Mouse (Mus musculus) kidney, embryonic 15.5 days (tissue): Measurements from ENCODE around the gene Kif2c. TPM values are rescaled to one million over a fixed set of nuclear protein-coding genes. Genes with fewer than 3 reads are reported as not detected.

Source experiments
- ATAC-seq: fragments of 200-750 bp; cut with Nextera tagmentation; replicated peaks from 2 replicates; pipeline ENCODE4 v1.8.0; 2017; ENCODE audit warnings: moderate TSS enrichment; ENCODE audit not compliant: low FRiP score
- H3K27ac ChIP-seq: fragments of 300-500 bp; sonication (generic); 2 replicates; pipeline ENCODE4 v1.5.1; 2015; ENCODE audit warnings: mild to moderate bottlenecking, inconsistent platforms
- H3K27me3 ChIP-seq: fragments of 300-500 bp; sonication (generic); 2 replicates; pipeline ENCODE4 v1.6.1; 2015; ENCODE audit warnings: inconsistent platforms
- H3K36me3 ChIP-seq: fragments of 300-500 bp; sonication (generic); 2 replicates; pipeline ENCODE4 v1.6.1; 2015; ENCODE audit warnings: inconsistent platforms
- H3K4me1 ChIP-seq: fragments of 300-500 bp; sonication (generic); 2 replicates; pipeline ENCODE4 v1.6.1; 2015; ENCODE audit warnings: inconsistent platforms
- H3K4me2 ChIP-seq: fragments of 300-500 bp; sonication (generic); 2 replicates; pipeline ENCODE4 v1.6.1; 2015; ENCODE audit warnings: moderate library complexity, mild to moderate bottlenecking, inconsistent platforms
- H3K4me3 ChIP-seq: fragments of 300-500 bp; sonication (generic); replicated peaks from 2 replicates; pipeline ENCODE4 v1.5.1; 2015; ENCODE audit warnings: mild to moderate bottlenecking, inconsistent platforms
- H3K9ac ChIP-seq: fragments of 300-500 bp; sonication (generic); 2 replicates; pipeline ENCODE4 v1.6.1; 2015; ENCODE audit warnings: mild to moderate bottlenecking, inconsistent platforms
- H3K9me3 ChIP-seq: fragments of 300-500 bp; sonication (generic); replicated peaks from 2 replicates; pipeline ENCODE4 v1.6.1; 2016; ENCODE audit warnings: inconsistent platforms
- WGBS: fragments of 180-500 bp; shearing (Covaris S2); methylation state at CpG from one replicate; pipeline ENCODE4 v1.1.7; 2015; ENCODE audit warnings: mixed read lengths; 5-methylcytosine and 5-hydroxymethylcytosine counted together
- polyA plus RNA-seq: library from polyadenylated mRNA; unstranded; fragments of >200 nt; fragmentation: Nextera tagmentation; extraction: Ambion mirVana; gene quantifications from 2 replicates; pipeline ENCODE4 v1.2.1, GENCODE M21; 2015

Gene Kif2c
- polyA plus RNA-seq, 1 experiment from 2014 or later = 76.0 TPM

- Histone ChIP-seq H3K4me1 (peaks cover 33% of the 10 kb centered on the region), H3K27ac (no peak overlapping the region), H3K9me3 (no peaks in the 10 kb centered on the region), H3K27me3 (no peaks in the 10 kb centered on the region), H3K9ac (no peak overlapping the region), H3K36me3 (peaks cover 9% of the 10 kb centered on the region; the same call in 1 of the 2 replicates), H3K4me3 (no peak overlapping the region), H3K4me2 (no peak overlapping the region)
- WGBS = 78% methylated on average over 8 of the region's 9 CpGs
- no peak for ATAC-seq
Observed at GRCm38 (mm10) chr4:117123546-117124217, 58.8 kb downstream of the Kif2c start.

GRCm38 (mm10) chr4:117122209-117122608 is 60.2 kb downstream of the Kif2c start:
- ATAC-seq = no peak
- H3K4me1 ChIP-seq = peaks cover 33% of the 10 kb centered on the region
- 85% methylated on average over 4 of the region's 4 CpGs for WGBS
- no peak overlapping the region for H3K4me2 ChIP-seq
- H3K27me3 ChIP-seq = no peaks in the 10 kb centered on the region
- no peaks in the 10 kb centered on the region for H3K36me3 ChIP-seq
- H3K27ac ChIP-seq = no peak overlapping the region
- no peak overlapping the region for H3K4me3 ChIP-seq
- H3K9me3 ChIP-seq = no peaks in the 10 kb centered on the region
- H3K9ac ChIP-seq = no peak overlapping the region

DNA sequence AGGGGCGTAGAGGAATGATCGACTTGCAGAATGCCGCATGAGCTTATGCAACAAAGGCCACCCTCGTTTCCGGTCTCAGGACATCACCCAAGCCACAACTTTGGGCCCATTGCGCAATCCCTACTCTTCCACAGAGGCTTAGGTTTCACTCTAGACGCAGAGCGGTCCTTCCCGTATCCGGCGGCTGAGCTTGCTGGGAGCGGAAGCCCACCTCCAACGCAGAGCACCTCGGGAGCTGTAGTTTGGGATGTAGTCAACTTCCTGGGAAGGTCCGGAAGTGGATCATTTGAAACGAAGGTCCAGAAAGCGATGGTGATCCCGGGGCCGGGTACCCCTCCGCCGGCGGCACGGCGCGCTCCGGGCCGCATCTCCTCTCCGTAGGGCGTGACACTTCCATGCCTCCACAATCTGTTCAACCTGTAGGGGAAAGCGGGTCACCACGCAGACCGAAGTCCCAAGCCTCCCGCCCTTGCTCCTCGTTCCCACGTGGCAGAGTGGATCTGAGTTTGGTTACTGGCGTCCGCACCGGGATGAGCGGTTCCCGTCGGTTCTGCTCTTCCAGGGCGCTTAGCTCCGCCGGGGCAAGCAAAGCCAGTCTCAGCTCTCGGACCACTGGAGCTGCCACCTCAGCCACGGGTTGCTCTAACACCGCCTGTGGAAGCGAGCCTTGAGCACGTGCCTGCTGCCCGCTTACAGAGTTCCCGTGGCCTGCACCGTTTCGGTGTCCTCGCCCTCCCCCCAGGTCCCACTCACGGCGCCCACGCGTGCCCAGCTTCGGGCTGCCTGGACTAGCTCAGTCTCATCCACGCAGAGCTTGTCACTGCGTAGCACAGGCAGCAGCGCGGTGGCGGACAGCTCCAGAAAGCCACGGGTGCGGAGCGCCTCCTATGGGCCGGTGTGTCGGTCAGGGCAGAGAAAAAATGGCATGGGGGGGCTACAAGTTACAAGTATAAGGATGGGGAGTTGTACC is 61.7 kb downstream of the Kif2c start:
- Histone ChIP-seq H3K4me1 (peaks cover 23% of the 10 kb centered on the region), H3K36me3 (no peaks in the 10 kb centered on the region), H3K9me3 (no peaks in the 10 kb centered on the region), H3K27me3 (no peaks in the 10 kb centered on the region), H3K27ac (peak overlapping the region; percentile 90), H3K9ac (peak overlapping the region; percentile 63), H3K4me3 (peak overlapping the region; percentile 73), H3K4me2 (peak overlapping the region; percentile 93)
- ATAC-seq = peak; percentile 95
- under 1% methylated on average over 69 of the region's 69 CpGs for WGBS

DNA sequence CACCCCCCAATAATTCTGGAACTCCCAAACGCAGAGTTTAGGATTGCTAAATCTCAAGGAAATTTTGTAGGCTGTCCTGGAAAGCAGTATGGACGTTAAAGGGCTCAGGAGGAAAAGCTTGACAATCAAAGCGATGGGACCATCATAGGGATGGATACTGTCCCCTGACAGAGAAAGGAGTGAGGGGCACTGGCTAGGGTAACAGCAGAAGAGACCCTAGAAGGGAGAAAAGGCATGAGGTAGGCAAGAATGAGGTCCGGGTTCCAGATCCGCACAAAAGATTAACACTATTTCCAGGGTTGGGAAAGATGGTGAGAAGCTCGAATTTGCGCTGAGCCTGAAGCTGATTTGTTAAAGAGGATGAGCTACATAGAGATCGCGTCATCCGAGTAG is 62.4 kb downstream of the Kif2c start:
- Histone ChIP-seq H3K4me2 (peak overlapping the region; percentile 93), H3K27ac (peak overlapping the region; percentile 90), H3K9me3 (no peaks in the 10 kb centered on the region), H3K36me3 (0 out of 2 replicates have a peak, but pooled peaks cover 4% of the 10 kb centered on the region), H3K4me3 (peak overlapping the region; percentile 73), H3K4me1 (peaks cover 16% of the 10 kb centered on the region), H3K9ac (peak overlapping the region; percentile 63), H3K27me3 (no peaks in the 10 kb centered on the region)
- ATAC-seq = peak; percentile 1; the same call in 1 of the 2 replicates
- WGBS = 8% methylated on average over 10 of the region's 10 CpGs

GRCm38 (mm10) chr4:117119636-117120035 is 62.8 kb downstream of the Kif2c start:
- Histone ChIP-seq H3K9me3 (no peaks in the 10 kb centered on the region), H3K36me3 (peaks cover 6% of the 10 kb centered on the region; the same call in 1 of the 2 replicates), H3K4me2 (peak overlapping the region; percentile 93), H3K4me3 (peak overlapping the region; percentile 73), H3K27ac (peak overlapping the region; percentile 90), H3K4me1 (peaks cover 12% of the 10 kb centered on the region), H3K9ac (peak overlapping the region; percentile 63), H3K27me3 (no peaks in the 10 kb centered on the region)
- no peak for ATAC-seq
- 80% methylated on average over 5 of the region's 5 CpGs for WGBS

GRCm38 (mm10) chr4:117117931-117118330 is 64.5 kb downstream of the Kif2c start:
- Histone ChIP-seq H3K36me3 (peaks cover 23% of the 10 kb centered on the region), H3K9ac (no peak overlapping the region), H3K4me2 (no peak overlapping the region), H3K27me3 (no peaks in the 10 kb centered on the region), H3K4me3 (no peak overlapping the region), H3K9me3 (no peaks in the 10 kb centered on the region), H3K4me1 (peaks cover 7% of the 10 kb centered on the region; the same call in 1 of the 2 replicates), H3K27ac (no peak overlapping the region)
- 92% methylated on average over 7 of the region's 7 CpGs for WGBS
- no peak for ATAC-seq

GRCm38 (mm10) chr4:117115592-117115991 is 66.8 kb downstream of the Kif2c start:
- H3K9me3 ChIP-seq = no peaks in the 10 kb centered on the region
- H3K36me3 ChIP-seq = peaks cover 43% of the 10 kb centered on the region
- no peak overlapping the region for H3K9ac ChIP-seq
- no peak for ATAC-seq
- no peak overlapping the region for H3K27ac ChIP-seq
- 85% methylated on average over 5 of the region's 5 CpGs for WGBS
- H3K4me3 ChIP-seq = no peak overlapping the region
- H3K27me3 ChIP-seq = no peaks in the 10 kb centered on the region
- no peaks in the 10 kb centered on the region for H3K4me1 ChIP-seq
- H3K4me2 ChIP-seq = no peak overlapping the region

DNA sequence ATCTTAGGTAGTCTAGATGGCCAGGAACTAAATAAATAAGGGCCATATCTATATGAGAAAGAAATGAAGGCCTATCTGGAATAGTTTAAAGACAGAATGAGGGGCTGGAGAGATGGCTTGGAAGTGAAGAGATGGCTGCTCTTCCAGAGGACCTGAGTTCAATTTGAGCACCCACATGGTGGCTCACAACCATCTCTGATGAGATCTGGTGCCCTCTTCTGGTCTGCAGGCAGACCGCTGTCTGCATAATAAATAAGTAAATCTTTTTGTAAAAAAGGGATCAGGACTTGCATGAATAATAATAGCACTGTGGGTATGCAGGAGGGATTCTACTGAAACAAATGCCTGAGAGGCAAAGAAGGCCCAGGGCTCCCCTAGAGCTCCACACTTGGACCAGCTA is 69.2 kb downstream of the Kif2c start:
- Histone ChIP-seq H3K27me3 (no peaks in the 10 kb centered on the region), H3K36me3 (peaks cover 66% of the 10 kb centered on the region), H3K27ac (no peak overlapping the region), H3K4me2 (no peak overlapping the region), H3K9me3 (no peaks in the 10 kb centered on the region), H3K4me1 (no peaks in the 10 kb centered on the region), H3K9ac (no peak overlapping the region), H3K4me3 (no peak overlapping the region)
- 94% methylated on average over 1 of the region's 1 CpGs for WGBS
- no peak for ATAC-seq

DNA sequence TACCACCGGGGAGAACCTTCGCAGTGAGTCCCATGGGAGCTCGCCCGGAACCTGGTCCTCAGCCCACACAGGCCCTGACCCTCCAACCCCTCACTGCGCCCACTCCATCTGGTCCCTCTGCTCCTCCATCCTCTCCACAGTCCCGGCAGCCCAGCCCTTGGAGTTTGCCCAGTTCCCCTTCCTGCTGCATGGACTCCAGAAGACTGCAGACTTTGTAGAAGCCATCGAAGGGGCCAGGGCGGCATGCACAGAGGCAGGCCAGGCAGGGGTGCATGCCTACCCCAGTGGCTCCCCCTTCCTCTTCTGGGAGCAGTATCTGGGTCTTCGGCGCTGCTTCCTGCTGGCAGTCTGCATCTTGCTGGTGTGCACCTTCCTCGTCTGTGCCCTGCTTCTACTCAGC is 71.5 kb downstream of the Kif2c start:
- H3K27me3 ChIP-seq = no peaks in the 10 kb centered on the region
- no peak overlapping the region for H3K4me3 ChIP-seq
- 93% methylated on average over 11 of the region's 11 CpGs for WGBS
- no peak overlapping the region for H3K27ac ChIP-seq
- H3K9ac ChIP-seq = no peak overlapping the region
- H3K4me2 ChIP-seq = no peak overlapping the region
- peaks cover 70% of the 10 kb centered on the region for H3K36me3 ChIP-seq
- no peaks in the 10 kb centered on the region for H3K9me3 ChIP-seq
- ATAC-seq = no peak
- H3K4me1 ChIP-seq = peaks cover under 1% of the 10 kb centered on the region; the same call in 1 of the 2 replicates

DNA sequence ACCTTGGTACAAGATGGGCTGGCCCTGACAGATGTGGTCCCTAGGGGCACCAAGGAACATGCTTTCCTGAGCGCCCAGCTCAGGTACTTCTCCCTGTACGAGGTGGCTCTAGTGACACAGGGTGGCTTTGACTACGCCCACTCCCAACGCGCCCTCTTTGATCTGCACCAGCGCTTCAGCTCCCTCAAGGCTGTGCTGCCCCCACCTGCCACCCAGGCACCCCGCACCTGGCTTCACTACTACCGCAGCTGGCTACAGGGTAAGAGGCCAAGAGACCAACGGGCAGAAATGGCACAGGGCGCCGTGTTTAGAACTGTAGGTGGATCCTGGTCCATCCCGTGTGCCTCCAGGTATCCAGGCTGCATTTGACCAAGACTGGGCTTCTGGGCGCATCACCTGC is 72.2 kb downstream of the Kif2c start:
- H3K9me3 ChIP-seq = no peaks in the 10 kb centered on the region
- H3K9ac ChIP-seq = no peak overlapping the region
- peaks cover 8% of the 10 kb centered on the region for H3K4me1 ChIP-seq
- WGBS = 90% methylated on average over 13 of the region's 13 CpGs
- no peak overlapping the region for H3K4me2 ChIP-seq
- no peak overlapping the region for H3K27ac ChIP-seq
- no peaks in the 10 kb centered on the region for H3K27me3 ChIP-seq
- no peak for ATAC-seq
- H3K4me3 ChIP-seq = no peak overlapping the region
- peaks cover 74% of the 10 kb centered on the region for H3K36me3 ChIP-seq
